Mouse (Mus musculus): Measurements from ENCODE around the gene Clock. TPM values are rescaled to one million over a fixed set of nuclear protein-coding genes. Genes with fewer than 3 reads are reported as not detected.

Gene Clock
- 13.6 and 16.3 TPM in 2 replicates for polyA plus RNA-seq (2012; rRNA removed)

- TF ChIP-seq CTCF (IDR thresholded peaks at IDR 0.05; ENCODE audit: borderline replicate concordance, extremely low read depth, insufficient read depth, insufficient read length) (no peak), POLR2A (IDR thresholded peaks at IDR 0.05; ENCODE audit: borderline replicate concordance, extremely low read depth, insufficient read depth, insufficient read length, poor library complexity, severe bottlenecking) (peak; percentile 66)
- DNase-seq (ENCODE audit: low read depth), result peak; percentile 95
Measured at GRCm38 (mm10) chr5:76304452-76305341, at the start of gene Clock. TSS of gene Clock (minus strand) at chr5:76304792.

- TF ChIP-seq POLR2A (IDR thresholded peaks at IDR 0.05; ENCODE audit: borderline replicate concordance, extremely low read depth, insufficient read depth, insufficient read length, poor library complexity, severe bottlenecking) (no peak), CTCF (IDR thresholded peaks at IDR 0.05; ENCODE audit: borderline replicate concordance, extremely low read depth, insufficient read depth, insufficient read length) (peak; percentile 22; the same call in 1 of the 2 replicates)
- DNase-seq (ENCODE audit: low read depth), result peak; percentile 91
Measured at GRCm38 (mm10) chr5:76351953-76352611, 47.5 kb upstream of the Clock start.

GRCm38 (mm10) chr5:76351537-76351936, 46.9 kb upstream of the Clock start:
- no peak for DNase-seq (ENCODE audit: low read depth)

GRCm38 (mm10) chr5:76346137-76346536, 41.5 kb upstream of the Clock start:
- TF ChIP-seq POLR2A (IDR thresholded peaks at IDR 0.05; ENCODE audit: borderline replicate concordance, extremely low read depth, insufficient read depth, insufficient read length, poor library complexity, severe bottlenecking) (no peak), CTCF (IDR thresholded peaks at IDR 0.05; ENCODE audit: borderline replicate concordance, extremely low read depth, insufficient read depth, insufficient read length) (no peak)
- peak; percentile 93 for DNase-seq (ENCODE audit: low read depth)

More at GRCm38 (mm10) chr5:76351537-76351936, 46.9 kb upstream of the Clock start:
- no peak for TF ChIP-seq CTCF (IDR thresholded peaks at IDR 0.05; ENCODE audit: borderline replicate concordance, extremely low read depth, insufficient read depth, insufficient read length)
- TF ChIP-seq POLR2A (IDR thresholded peaks at IDR 0.05; ENCODE audit: borderline replicate concordance, extremely low read depth, insufficient read depth, insufficient read length, poor library complexity, severe bottlenecking), result no peak

GRCm38 (mm10) chr5:76340931-76341330, 36.3 kb upstream of the Clock start:
- DNase-seq (ENCODE audit: low read depth), result no peak
- TF ChIP-seq POLR2A (IDR thresholded peaks at IDR 0.05; ENCODE audit: borderline replicate concordance, extremely low read depth, insufficient read depth, insufficient read length, poor library complexity, severe bottlenecking) (no peak), CTCF (IDR thresholded peaks at IDR 0.05; ENCODE audit: borderline replicate concordance, extremely low read depth, insufficient read depth, insufficient read length) (no peak)

- TF ChIP-seq CTCF (IDR thresholded peaks at IDR 0.05; ENCODE audit: borderline replicate concordance, extremely low read depth, insufficient read depth, insufficient read length) (no peak), POLR2A (IDR thresholded peaks at IDR 0.05; ENCODE audit: borderline replicate concordance, extremely low read depth, insufficient read depth, insufficient read length, poor library complexity, severe bottlenecking) (no peak)
- no peak for DNase-seq (ENCODE audit: low read depth)
Measured at GRCm38 (mm10) chr5:76337100-76337499, 32.5 kb upstream of the Clock start.

GRCm38 (mm10) chr5:76333833-76334232, 29.2 kb upstream of the Clock start:
- no peak for DNase-seq (ENCODE audit: low read depth)
- TF ChIP-seq CTCF (IDR thresholded peaks at IDR 0.05; ENCODE audit: borderline replicate concordance, extremely low read depth, insufficient read depth, insufficient read length), result no peak
- TF ChIP-seq POLR2A (IDR thresholded peaks at IDR 0.05; ENCODE audit: borderline replicate concordance, extremely low read depth, insufficient read depth, insufficient read length, poor library complexity, severe bottlenecking), result no peak

- DNase-seq (ENCODE audit: low read depth), result no peak
- TF ChIP-seq CTCF (IDR thresholded peaks at IDR 0.05; ENCODE audit: borderline replicate concordance, extremely low read depth, insufficient read depth, insufficient read length) (no peak), POLR2A (IDR thresholded peaks at IDR 0.05; ENCODE audit: borderline replicate concordance, extremely low read depth, insufficient read depth, insufficient read length, poor library complexity, severe bottlenecking) (no peak)
Measured at GRCm38 (mm10) chr5:76330953-76331352, 26.4 kb upstream of the Clock start, which contains the start of gene Pdcl2. TSS of gene Pdcl2 (minus strand) at chr5:76331156.

GRCm38 (mm10) chr5:76327296-76327695, 22.7 kb upstream of the Clock start:
- TF ChIP-seq CTCF (IDR thresholded peaks at IDR 0.05; ENCODE audit: borderline replicate concordance, extremely low read depth, insufficient read depth, insufficient read length) (no peak), POLR2A (IDR thresholded peaks at IDR 0.05; ENCODE audit: borderline replicate concordance, extremely low read depth, insufficient read depth, insufficient read length, poor library complexity, severe bottlenecking) (no peak)
- DNase-seq (ENCODE audit: low read depth), result peak; percentile 37

GRCm38 (mm10) chr5:76325113-76325512, 20.5 kb upstream of the Clock start:
- no peak for DNase-seq (ENCODE audit: low read depth)
- TF ChIP-seq POLR2A (IDR thresholded peaks at IDR 0.05; ENCODE audit: borderline replicate concordance, extremely low read depth, insufficient read depth, insufficient read length, poor library complexity, severe bottlenecking) (no peak), CTCF (IDR thresholded peaks at IDR 0.05; ENCODE audit: borderline replicate concordance, extremely low read depth, insufficient read depth, insufficient read length) (no peak)

All from brain, embryonic 14.5 days (tissue).